9 mouse cellular contexts compared by ENCODE assay signal in the genomic region with DNA sequence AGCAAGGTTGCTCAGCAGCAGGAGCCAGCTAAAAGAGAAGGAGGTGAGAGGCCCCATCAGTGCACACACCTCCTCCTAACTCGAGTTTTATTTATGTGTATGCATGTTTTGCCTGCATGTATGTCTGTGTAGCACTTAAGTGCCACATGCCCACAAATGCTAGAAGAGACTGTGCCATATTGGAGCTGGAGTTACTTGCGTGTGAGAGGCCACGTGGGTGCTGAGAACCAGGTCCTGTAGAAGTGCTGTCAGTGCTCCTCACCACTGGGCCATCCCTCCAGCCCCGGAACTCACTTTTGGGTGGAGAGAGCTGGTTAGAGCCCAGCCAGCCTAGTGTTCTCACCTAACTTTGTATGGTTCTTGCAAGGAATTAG. TPM values are rescaled to one million over a fixed set of nuclear protein-coding genes. Genes with fewer than 3 reads are reported as not detected.
A peak's percentile ranks its signal among the peaks of the same experiment; 100 is the strongest.
DNase-seq lines count a peak whose midpoint lies in the region; ATAC-seq and TF ChIP-seq lines count a peak whose summit lies in the region.
"Had no signal": no experiment of that assay in that cellular context is flagged by ENCODE, and none has a peak within 500 bp of the region (broad histone marks: within the 10 kb centered on the region; RNA-seq: fewer than 3 reads in every experiment).

No protein-coding gene starts in this region.

- no peak for ATAC-seq in heart, embryonic 12.5 days (ENCODE audit: insufficient number of reproducible peaks, low FRiP score)
- no peak for ATAC-seq in forebrain, embryonic 16.5 days
- ATAC-seq in liver, embryonic 16.5 days (ENCODE audit: low read depth), result no peak

- peaks cover 31% of the 10 kb centered on the region for H3K4me1 ChIP-seq in heart, embryonic 12.5 days (replicated peaks)
- peaks cover 83% of the 10 kb centered on the region for H3K4me1 ChIP-seq in E14TG2a.4 (replicated peaks; ENCODE audit: low read depth, low read length)
- peaks cover 14% of the 10 kb centered on the region for H3K4me1 ChIP-seq in forebrain, embryonic 16.5 days (replicated peaks; ENCODE audit: control insufficient read depth, insufficient read depth, low read length)
- peaks cover 81% of the 10 kb centered on the region for H3K4me1 ChIP-seq in liver, embryonic 16.5 days (ENCODE audit: control insufficient read depth, low read depth, low read length)

- H3K27me3 ChIP-seq in heart, embryonic 12.5 days (replicated peaks), result no peaks in the 10 kb centered on the region
- H3K27me3 ChIP-seq in E14TG2a.4 (ENCODE audit: insufficient read depth, low read length), result peaks cover 3% of the 10 kb centered on the region
- H3K27me3 ChIP-seq in forebrain, embryonic 16.5 days (replicated peaks; ENCODE audit: control insufficient read depth, insufficient read depth, low read length), result no peaks in the 10 kb centered on the region
- no peaks in the 10 kb centered on the region for H3K27me3 ChIP-seq in liver, embryonic 16.5 days (ENCODE audit: control insufficient read depth, insufficient read depth, low read depth, low read length)

- peak overlapping the region; percentile 70 for H3K4me3 ChIP-seq in heart, embryonic 12.5 days
- peak overlapping the region; percentile 92 for H3K4me3 ChIP-seq in E14TG2a.4 (replicated peaks; ENCODE audit: low read length)
- peak overlapping the region; percentile 76 for H3K4me3 ChIP-seq in forebrain, embryonic 16.5 days (replicated peaks; ENCODE audit: low read length)
- H3K4me3 ChIP-seq in liver, embryonic 16.5 days (ENCODE audit: low read depth, low read length), result peak overlapping the region; percentile 85

- no peak for DNase-seq in heart, postnatal 10 days
- DNase-seq in urinary bladder, postnatal 14 days (ENCODE audit: low spot score), result no peak
- no peak for DNase-seq in yolk sac, embryonic 10.5 days (ENCODE audit: low spot score)
- no peak for DNase-seq in left cerebral cortex, postnatal 14 days (ENCODE audit: low spot score in 2 of 2)
- DNase-seq: cerebellum, postnatal 14 days had no signal

- peak overlapping the region; percentile 80; the same call in 1 of the 2 replicates for H3K27ac ChIP-seq in heart, embryonic 12.5 days (ENCODE audit: poor library complexity, severe bottlenecking)
- H3K27ac ChIP-seq in forebrain, embryonic 16.5 days (ENCODE audit: low read length), result no peak overlapping the region
- H3K27ac ChIP-seq in liver, embryonic 16.5 days (ENCODE audit: low read length), result peak overlapping the region; percentile 96

- peak overlapping the region; percentile 90 for H3K4me2 ChIP-seq in heart, embryonic 12.5 days
- H3K4me2 ChIP-seq in forebrain, embryonic 16.5 days (ENCODE audit: low read length), result peak overlapping the region; percentile 96
- H3K4me2 ChIP-seq in liver, embryonic 16.5 days (ENCODE audit: low read depth, low read length), result peak overlapping the region; percentile 74

- H3K9me3 ChIP-seq in heart, embryonic 12.5 days (replicated peaks), result no peaks in the 10 kb centered on the region
- no peaks in the 10 kb centered on the region for H3K9me3 ChIP-seq in E14TG2a.4 (ENCODE audit: low read length)
- H3K9me3 ChIP-seq in forebrain, embryonic 16.5 days (ENCODE audit: control insufficient read depth, low read length), result no peaks in the 10 kb centered on the region
- no peaks in the 10 kb centered on the region for H3K9me3 ChIP-seq in liver, embryonic 16.5 days (replicated peaks; ENCODE audit: control insufficient read depth, low read length)

- H3K36me3 ChIP-seq in heart, embryonic 12.5 days, result peaks cover 45% of the 10 kb centered on the region
- H3K36me3 ChIP-seq in E14TG2a.4 (ENCODE audit: insufficient read depth, low read length), result peaks cover 52% of the 10 kb centered on the region
- peaks cover 22% of the 10 kb centered on the region for H3K36me3 ChIP-seq in forebrain, embryonic 16.5 days (ENCODE audit: control insufficient read depth, insufficient read depth)
- peaks cover 42% of the 10 kb centered on the region for H3K36me3 ChIP-seq in liver, embryonic 16.5 days (ENCODE audit: control insufficient read depth, insufficient read depth)

- no peak for TF ChIP-seq CTCF in E14TG2a.4 (conservative IDR thresholded peaks at IDR 0.05; ENCODE audit: low read length)

- WGBS in heart, embryonic 12.5 days, result 79% methylated on average over 4 of the region's 4 CpGs
- 84% methylated on average over 4 of the region's 4 CpGs for WGBS in forebrain, embryonic 16.5 days
- WGBS in liver, embryonic 16.5 days (ENCODE audit: insufficient replicate concordance), result 56% methylated on average over 4 of the region's 4 CpGs

- intact Hi-C loops in heart, postnatal 10 days (cut with DNase I), result no loop called here
- intact Hi-C loops in left cerebral cortex, postnatal 14 days (cut with DNase I), result no loop called here

- peak overlapping the region; percentile 79 for H3K9ac ChIP-seq in heart, embryonic 12.5 days
- peak overlapping the region; percentile 86 for H3K9ac ChIP-seq in forebrain, embryonic 16.5 days (replicated peaks; ENCODE audit: low read depth, low read length)
- H3K9ac ChIP-seq in liver, embryonic 16.5 days (ENCODE audit: low read depth, low read length), result peak overlapping the region; percentile 87

RNA-seq across cellular contexts. Expression of a gene that starts 6.8 kb away (rescaled TPM):
- 475 and 496 TPM in 2 replicates for polyA plus RNA-seq in heart, embryonic 12.5 days (2016; fragmentation: Nextera tagmentation; extraction: Ambion mirVana)
- 100 to 1,000 TPM; 525 to 549 TPM for total RNA-seq in heart, postnatal 10 days (2021)
- polyA plus RNA-seq in forebrain, embryonic 16.5 days (2015; fragmentation: Nextera tagmentation; extraction: Ambion mirVana), result 277 and 297 TPM in 2 replicates
- 348 and 350 TPM in 2 replicates for polyA plus RNA-seq in liver, embryonic 16.5 days (2015; fragmentation: Nextera tagmentation; extraction: Ambion mirVana)
- total RNA-seq in left cerebral cortex, postnatal 14 days (2021), result 100 to 1,000 TPM; 174 to 193 TPM

RNA-seq across cellular contexts. Expression of a gene that starts 8.5 kb away (rescaled TPM):
- polyA plus RNA-seq in heart, embryonic 12.5 days (2016; fragmentation: Nextera tagmentation; extraction: Ambion mirVana), result 299 and 309 TPM in 2 replicates
- total RNA-seq in heart, postnatal 10 days (2021), result 100 to 1,000 TPM; 195 to 202 TPM
- 269 and 282 TPM in 2 replicates for polyA plus RNA-seq in forebrain, embryonic 16.5 days (2015; fragmentation: Nextera tagmentation; extraction: Ambion mirVana)
- polyA plus RNA-seq in liver, embryonic 16.5 days (2015; fragmentation: Nextera tagmentation; extraction: Ambion mirVana), result 170 and 175 TPM in 2 replicates
- 100 to 1,000 TPM; 130 to 131 TPM for total RNA-seq in left cerebral cortex, postnatal 14 days (2021)

RNA-seq across cellular contexts. Expression of a gene that starts 8.5 kb away (rescaled TPM):
- 9.8 and 9.9 TPM in 2 replicates for polyA plus RNA-seq in heart, embryonic 12.5 days (2016; fragmentation: Nextera tagmentation; extraction: Ambion mirVana)
- 1 to 10 TPM; 2.8 to 3.2 TPM for total RNA-seq in heart, postnatal 10 days (2021)
- polyA plus RNA-seq in forebrain, embryonic 16.5 days (2015; fragmentation: Nextera tagmentation; extraction: Ambion mirVana), result 2.0 TPM in 2 replicates
- 38.9 and 43.4 TPM in 2 replicates for polyA plus RNA-seq in liver, embryonic 16.5 days (2015; fragmentation: Nextera tagmentation; extraction: Ambion mirVana)
- 1 to 10 TPM; 1.2 to 1.3 TPM for total RNA-seq in left cerebral cortex, postnatal 14 days (2021)

RNA-seq across cellular contexts. Expression of a gene that starts 8.6 kb away (rescaled TPM):
- 40.5 and 44.6 TPM in 2 replicates for polyA plus RNA-seq in heart, embryonic 12.5 days (2016; fragmentation: Nextera tagmentation; extraction: Ambion mirVana)
- total RNA-seq in heart, postnatal 10 days (2021), result 10 to 100 TPM; 46.3 to 47.5 TPM
- 23.4 and 26.1 TPM in 2 replicates for polyA plus RNA-seq in forebrain, embryonic 16.5 days (2015; fragmentation: Nextera tagmentation; extraction: Ambion mirVana)
- polyA plus RNA-seq in liver, embryonic 16.5 days (2015; fragmentation: Nextera tagmentation; extraction: Ambion mirVana), result 48.2 and 51.1 TPM in 2 replicates
- 10 to 100 TPM; 35.7 to 37.8 TPM for total RNA-seq in left cerebral cortex, postnatal 14 days (2021)

RNA-seq across cellular contexts. Expression of a gene that starts 32.8 kb away (rescaled TPM):
- 7.3 and 8.0 TPM in 2 replicates for polyA plus RNA-seq in heart, embryonic 12.5 days (2016; fragmentation: Nextera tagmentation; extraction: Ambion mirVana)
- total RNA-seq in heart, postnatal 10 days (2021), result 10 to 100 TPM; 17.7 to 30.5 TPM
- polyA plus RNA-seq in forebrain, embryonic 16.5 days (2015; fragmentation: Nextera tagmentation; extraction: Ambion mirVana), result 1.1 and 1.4 TPM in 2 replicates
- 20.1 and 20.6 TPM in 2 replicates for polyA plus RNA-seq in liver, embryonic 16.5 days (2015; fragmentation: Nextera tagmentation; extraction: Ambion mirVana)
- total RNA-seq in left cerebral cortex, postnatal 14 days (2021), result 10 to 100 TPM; 20.9 to 21.9 TPM
